Mouse (Mus musculus): ENCODE measurements at regions not wholly inside any gene's neighbourhood (a gene's known extent, or its start where the extent isn't known, plus 50 kb on each side); places are given as distances from the start of the nearest gene placed in this dataset.

- Histone ChIP-seq H3K36me3 (ENCODE audit: control insufficient read depth, insufficient read depth, low read length) (no peaks in the 10 kb centered on the region), H3K27me3 (ENCODE audit: control insufficient read depth, insufficient read depth, low read length) (no peaks in the 10 kb centered on the region), H3K4me1 (ENCODE audit: control insufficient read depth, insufficient read depth, low read length) (no peaks in the 10 kb centered on the region), H3K9ac (ENCODE audit: low read depth, low read length, severe bottlenecking) (no peak overlapping the region), H3K27ac (replicated peaks; ENCODE audit: low read depth, low read length) (no peak overlapping the region), H3K4me3 (replicated peaks; ENCODE audit: low read length) (no peak overlapping the region), H3K4me2 (replicated peaks; ENCODE audit: low read depth, low read length, severe bottlenecking) (no peak overlapping the region), H3K9me3 (ENCODE audit: control insufficient read depth, low read length) (no peaks in the 10 kb centered on the region)
- ATAC-seq (ENCODE audit: low FRiP score, low read depth): no peak
- no peak for TF ChIP-seq POLR2A (IDR thresholded peaks at IDR 0.05; ENCODE audit: borderline replicate concordance, extremely low read depth, insufficient read depth, insufficient read length)
- no peak for DNase-seq (ENCODE audit: low spot score)
- WGBS: 78% methylated on average over 4 of the region's 4 CpGs
These were observed 509.8 kb downstream of the Igsf11 start for GRCm38 (mm10) chr16:39402101-39402749.

GRCm38 (mm10) chr16:39431581-39431980 lies 539.1 kb downstream of the Igsf11 start:
- ATAC-seq (ENCODE audit: low FRiP score, low read depth): no peak

GRCm38 (mm10) chr16:39445740-39446139 lies 538.4 kb upstream of the Lsamp start:
- H3K4me2 ChIP-seq (replicated peaks; ENCODE audit: low read depth, low read length, severe bottlenecking): no peak overlapping the region
- no peak overlapping the region for H3K27ac ChIP-seq (replicated peaks; ENCODE audit: low read depth, low read length)
- H3K9ac ChIP-seq (ENCODE audit: low read depth, low read length, severe bottlenecking): no peak overlapping the region
- 90% methylated on average over 2 of the region's 2 CpGs for WGBS
- H3K4me1 ChIP-seq (ENCODE audit: control insufficient read depth, insufficient read depth, low read length): no peaks in the 10 kb centered on the region
- ATAC-seq (ENCODE audit: low FRiP score, low read depth): no peak
- no peak overlapping the region for H3K4me3 ChIP-seq (replicated peaks; ENCODE audit: low read length)
- H3K27me3 ChIP-seq (ENCODE audit: control insufficient read depth, insufficient read depth, low read length): no peaks in the 10 kb centered on the region
- H3K9me3 ChIP-seq (ENCODE audit: control insufficient read depth, low read length): no peaks in the 10 kb centered on the region
- H3K36me3 ChIP-seq (ENCODE audit: control insufficient read depth, insufficient read depth, low read length): no peaks in the 10 kb centered on the region
- no peak for DNase-seq (ENCODE audit: low spot score)
- no peak for TF ChIP-seq POLR2A (IDR thresholded peaks at IDR 0.05; ENCODE audit: borderline replicate concordance, extremely low read depth, insufficient read depth, insufficient read length)

More at GRCm38 (mm10) chr16:39431581-39431980, 539.1 kb downstream of the Igsf11 start:
- Histone ChIP-seq H3K9ac (ENCODE audit: low read depth, low read length, severe bottlenecking) (no peak overlapping the region), H3K9me3 (ENCODE audit: control insufficient read depth, low read length) (no peaks in the 10 kb centered on the region), H3K4me1 (ENCODE audit: control insufficient read depth, insufficient read depth, low read length) (no peaks in the 10 kb centered on the region), H3K27ac (replicated peaks; ENCODE audit: low read depth, low read length) (no peak overlapping the region), H3K4me2 (replicated peaks; ENCODE audit: low read depth, low read length, severe bottlenecking) (no peak overlapping the region), H3K27me3 (ENCODE audit: control insufficient read depth, insufficient read depth, low read length) (no peaks in the 10 kb centered on the region), H3K36me3 (ENCODE audit: control insufficient read depth, insufficient read depth, low read length) (no peaks in the 10 kb centered on the region), H3K4me3 (replicated peaks; ENCODE audit: low read length) (no peak overlapping the region)
- WGBS: 92% methylated on average over 1 of the region's 1 CpGs
- TF ChIP-seq POLR2A (IDR thresholded peaks at IDR 0.05; ENCODE audit: borderline replicate concordance, extremely low read depth, insufficient read depth, insufficient read length): no peak
- no peak for DNase-seq (ENCODE audit: low spot score)

GRCm38 (mm10) chr16:39453400-39454138 lies 530.6 kb upstream of the Lsamp start:
- no peaks in the 10 kb centered on the region for H3K36me3 ChIP-seq (ENCODE audit: control insufficient read depth, insufficient read depth, low read length)
- no peak overlapping the region for H3K4me2 ChIP-seq (replicated peaks; ENCODE audit: low read depth, low read length, severe bottlenecking)
- 68% methylated on average over 5 of the region's 5 CpGs for WGBS
- no peak overlapping the region for H3K4me3 ChIP-seq (replicated peaks; ENCODE audit: low read length)
- no peaks in the 10 kb centered on the region for H3K9me3 ChIP-seq (ENCODE audit: control insufficient read depth, low read length)
- no peak for ATAC-seq (ENCODE audit: low FRiP score, low read depth)
- no peaks in the 10 kb centered on the region for H3K4me1 ChIP-seq (ENCODE audit: control insufficient read depth, insufficient read depth, low read length)
- no peak for DNase-seq (ENCODE audit: low spot score)
- no peak overlapping the region for H3K27ac ChIP-seq (replicated peaks; ENCODE audit: low read depth, low read length)
- H3K9ac ChIP-seq (ENCODE audit: low read depth, low read length, severe bottlenecking): no peak overlapping the region
- no peak for TF ChIP-seq POLR2A (IDR thresholded peaks at IDR 0.05; ENCODE audit: borderline replicate concordance, extremely low read depth, insufficient read depth, insufficient read length)
- no peaks in the 10 kb centered on the region for H3K27me3 ChIP-seq (ENCODE audit: control insufficient read depth, insufficient read depth, low read length)

Data from limb, embryonic 14.5 days (tissue).